Mouse (Mus musculus): Measurements from ENCODE around the gene Slc25a14. TPM values are rescaled to one million over a fixed set of nuclear protein-coding genes. Genes with fewer than 3 reads are reported as not detected.

Slc25a14 gene
- total and polyA plus RNA-seq, 3 experiments, result 5.8 to 5.9 TPM; not detected in 1

- Histone ChIP-seq H3K4me3 (ENCODE audit: control insufficient read depth in 1 of 2, insufficient read depth in 1 of 2, low read depth in 2 of 2, low read length in 2 of 2) (no peak overlapping the region), H3K4me1 (ENCODE audit: control insufficient read depth in 1 of 2, insufficient read depth in 2 of 2, low read length in 2 of 2) (no peaks in the 10 kb centered on the region), H3K27ac (ENCODE audit: control insufficient read depth, low read depth, low read length) (no peak overlapping the region), H3K27me3 (ENCODE audit: control insufficient read depth in 1 of 2, insufficient read depth in 2 of 2, low read length in 2 of 2) (no peaks in the 10 kb centered on the region), H3K79me2 (ENCODE audit: control insufficient read depth, insufficient read depth, low read length, poor library complexity) (no peaks in the 10 kb centered on the region), H3K9me3 (replicated peaks; ENCODE audit: insufficient read depth, low read length) (no peaks in the 10 kb centered on the region), H3K36me3 (ENCODE audit: control insufficient read depth in 1 of 2, insufficient read depth in 2 of 2, low read length in 2 of 2) (no peaks in the 10 kb centered on the region), H3K9ac (ENCODE audit: control insufficient read depth, low read depth, low read length, poor library complexity, severe bottlenecking) (no peak overlapping the region)
- peak; percentile 50 for DNase-seq (ENCODE audit: low read depth, low spot score)
- TF ChIP-seq BHLHE40 (IDR thresholded peaks at IDR 0.05; ENCODE audit: borderline replicate concordance, low read depth, low read length) (no peak), CHD1 (IDR thresholded peaks at IDR 0.05; ENCODE audit: low read depth, low read length) (no peak), MYC (IDR thresholded peaks at IDR 0.05; ENCODE audit: low read depth, low read length) (0 out of 2 replicates have a peak, but pooled peaks have one; percentile 26), USF2 (IDR thresholded peaks at IDR 0.05; ENCODE audit: borderline replicate concordance in 1 of 2, insufficient read depth in 1 of 2, low read depth in 1 of 2, low read length in 2 of 2) (no peak), USF1 (IDR thresholded peaks at IDR 0.05; ENCODE audit: low read depth, low read length) (no peak), CTCF (IDR thresholded peaks at IDR 0.05 in 2 of 3, conservative IDR thresholded peaks at IDR 0.05 in 1 of 3; ENCODE audit: control insufficient read depth in 1 of 3, insufficient read depth in 1 of 3, low read depth in 2 of 3, low read length in 3 of 3, poor library complexity in 1 of 3, severe bottlenecking in 1 of 3) (peak; percentile 29 to 55 (median 48); a peak in 5 of 6 replicates), KAT2A (conservative IDR thresholded peaks at IDR 0.05; ENCODE audit: low read depth, low read length) (no peak), E2F4 (IDR thresholded peaks at IDR 0.05; ENCODE audit: borderline replicate concordance, low read depth, low read length) (no peak), SIN3A (IDR thresholded peaks at IDR 0.05; ENCODE audit: low read length) (no peak), TAL1 (IDR thresholded peaks at IDR 0.05; ENCODE audit: low read length) (no peak), TBP (IDR thresholded peaks at IDR 0.05; ENCODE audit: low read depth, low read length) (no peak), POLR2A (IDR thresholded peaks at IDR 0.05; ENCODE audit: control insufficient read depth in 1 of 2, insufficient read depth in 1 of 2, low read depth in 1 of 2, low read length in 2 of 2, poor library complexity in 1 of 2) (no peak), TCF12 (IDR thresholded peaks at IDR 0.05; ENCODE audit: low read depth, low read length) (no peak), CHD2 (IDR thresholded peaks at IDR 0.05; ENCODE audit: low read length) (no peak), NELFE (IDR thresholded peaks at IDR 0.05; ENCODE audit: low read depth, low read length) (no peak), RCOR1 (IDR thresholded peaks at IDR 0.05; ENCODE audit: low read depth, low read length) (no peak), HCFC1 (IDR thresholded peaks at IDR 0.05; ENCODE audit: low read depth, low read length) (no peak), NRF1 (IDR thresholded peaks at IDR 0.05; ENCODE audit: insufficient read depth, low read depth, low read length, poor library complexity, severe bottlenecking) (no peak), ZC3H11A (IDR thresholded peaks at IDR 0.05; ENCODE audit: low read depth, low read length) (no peak), POLR2AphosphoS2 (IDR thresholded peaks at IDR 0.05; ENCODE audit: low read length) (no peak), GATA1 (IDR thresholded peaks at IDR 0.05; ENCODE audit: low read depth, low read length) (no peak), MEF2A (IDR thresholded peaks at IDR 0.05; ENCODE audit: extremely low read depth, insufficient replicate concordance, low read depth, low read length, poor library complexity, severe bottlenecking) (no peak), RAD21 (IDR thresholded peaks at IDR 0.05; ENCODE audit: low read depth, low read length) (peak; percentile 56), ZKSCAN1 (IDR thresholded peaks at IDR 0.05; ENCODE audit: low read depth, low read length) (no peak), ELF1 (IDR thresholded peaks at IDR 0.05; ENCODE audit: low read depth, low read length) (no peak), ZMIZ1 (IDR thresholded peaks at IDR 0.05; ENCODE audit: low read depth, low read length) (no peak), SMC3 (IDR thresholded peaks at IDR 0.05; ENCODE audit: low read depth, low read length) (peak; percentile 28; the same call in 1 of the 2 replicates), MAX (IDR thresholded peaks at IDR 0.05; ENCODE audit: low read length) (peak; percentile 49; the same call in 1 of the 2 replicates), JUND (IDR thresholded peaks at IDR 0.05; ENCODE audit: low read depth, low read length) (no peak), MAZ (IDR thresholded peaks at IDR 0.05; ENCODE audit: low read depth, low read length) (no peak), MAFK (IDR thresholded peaks at IDR 0.05; ENCODE audit: borderline replicate concordance, low read depth, low read length) (no peak)
Observed at GRCm38 (mm10) chrX:48669588-48669987, 46.4 kb downstream of the Slc25a14 start.

All from MEL (cell line).